Mouse (Mus musculus) kidney, adult 18-20 months (tissue): ENCODE measurements at regions not wholly inside any gene's neighbourhood (a gene's known extent, or its start where the extent isn't known, plus 50 kb on each side); places are given as distances from the start of the nearest gene placed in this dataset.

Experiments used
- DNase-seq: peaks from one replicate; pipeline ENCODE4 v3.0.0; 2021

GRCm38 (mm10) chr5:77481811-77482210 is 74.0 kb upstream of the Igfbp7 start:
- no peak for DNase-seq

- DNase-seq, result no peak
These were observed 70.0 kb upstream of the Igfbp7 start for GRCm38 (mm10) chr5:77477794-77478193.

DNA sequence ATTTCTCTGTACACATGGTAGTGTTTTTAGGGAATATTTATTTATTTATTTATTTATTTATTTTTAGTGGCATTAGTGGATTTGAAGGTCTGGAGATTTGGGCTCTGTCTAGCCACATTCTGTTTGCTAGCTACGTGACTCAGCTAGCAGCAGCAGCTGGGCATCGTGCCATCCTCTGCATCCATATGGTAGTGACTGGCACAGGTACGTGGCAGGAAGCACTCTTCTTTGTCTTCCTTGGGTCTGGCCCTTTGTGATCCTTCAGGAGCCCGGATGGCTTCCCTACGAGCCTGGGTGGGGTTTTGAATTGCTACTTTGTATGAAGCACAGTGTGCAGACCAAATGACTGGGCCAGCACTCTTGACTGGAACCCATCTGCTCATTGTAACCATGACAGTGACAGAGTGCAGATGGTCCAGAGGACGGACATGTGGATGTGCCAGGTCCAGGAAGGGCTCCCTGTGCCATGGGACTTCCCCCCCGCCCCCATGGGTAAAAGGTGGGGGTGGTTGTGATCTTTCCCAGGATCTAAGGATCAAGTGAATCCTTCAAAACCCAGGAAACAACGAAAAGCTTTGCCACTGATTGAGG is 66.2 kb upstream of the Igfbp7 start:
- no peak for DNase-seq

GRCm38 (mm10) chr5:77469236-77469766 is 61.5 kb upstream of the Igfbp7 start:
- no peak for DNase-seq

DNA sequence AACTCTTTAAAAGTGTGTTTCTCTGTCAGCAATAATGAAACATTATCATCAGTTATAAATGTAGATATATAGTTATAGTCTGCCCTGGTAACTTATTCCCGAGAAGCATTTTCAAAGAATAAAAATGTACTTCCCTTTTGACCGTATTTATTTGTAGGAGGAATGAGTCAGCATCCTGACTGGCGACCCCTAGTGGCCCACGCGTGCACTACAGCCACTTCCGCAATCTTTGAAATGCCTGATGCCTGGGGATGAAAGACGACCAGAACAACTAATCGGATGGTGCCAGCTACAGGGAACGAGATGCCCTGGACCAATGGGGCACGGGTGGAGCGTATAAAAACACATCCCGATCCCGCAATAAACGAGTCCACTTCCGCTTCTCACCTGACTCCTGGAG is 60.6 kb upstream of the Igfbp7 start:
- DNase-seq, result peak; percentile 83

- peak; percentile 82 for DNase-seq
These were observed 57.2 kb upstream of the Igfbp7 start for GRCm38 (mm10) chr5:77464851-77465548.

DNA sequence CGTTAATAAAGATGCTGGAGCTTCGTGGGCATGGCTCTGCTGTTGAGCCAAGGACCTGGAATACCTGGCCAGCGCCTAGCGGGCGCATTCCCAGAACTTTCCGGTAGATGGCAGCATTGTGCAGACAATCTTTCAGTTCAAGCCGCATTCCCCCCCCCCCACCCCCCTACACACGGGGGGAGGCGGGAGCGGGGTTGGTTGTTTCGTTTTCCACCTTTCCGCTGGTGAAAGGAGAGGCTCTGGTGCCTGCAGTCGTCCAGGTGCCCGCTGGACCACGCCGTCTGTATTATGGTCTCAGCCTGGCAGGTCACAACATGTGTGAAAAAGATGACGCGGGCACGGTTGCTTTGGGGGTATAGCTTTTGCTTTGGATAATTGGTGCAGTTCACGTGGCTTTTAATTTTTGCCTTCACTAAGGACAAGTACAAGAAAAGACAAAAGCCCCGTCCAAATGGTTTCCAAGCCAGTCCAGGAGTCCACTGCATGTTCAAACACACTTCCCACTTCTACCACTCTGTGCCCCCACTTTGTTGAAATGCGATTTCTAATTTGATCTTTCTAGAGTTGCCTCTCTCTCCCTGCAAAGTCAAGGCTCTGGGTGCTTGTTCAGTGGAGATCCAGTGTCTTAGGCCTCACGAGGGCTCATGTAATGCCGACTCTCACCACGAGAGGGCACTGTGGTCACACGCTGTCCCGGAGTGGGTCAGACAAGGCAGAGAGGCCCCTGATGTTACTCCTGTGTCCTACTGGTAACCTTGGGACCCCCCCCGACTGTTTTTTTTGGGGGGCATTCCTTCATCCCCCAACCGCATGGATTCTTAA is 52.3 kb upstream of the Igfbp7 start:
- DNase-seq, result peak; percentile 97
